Mouse (Mus musculus) lung, adult 2 months (tissue): ENCODE measurements around the gene Col9a1.

Experiments used
- CTCF ChIP-seq: fragments of 200-500 bp; IDR thresholded peaks from 2 replicates; pipeline ENCODE4 v1.5.1; 2011; ENCODE audit warnings: mild to moderate bottlenecking, low read length, control low read depth; ENCODE audit not compliant: insufficient read depth
- POLR2A ChIP-seq: fragments of 200-500 bp; IDR thresholded peaks from 2 replicates; pipeline ENCODE4 v1.6.1; 2011; ENCODE audit warnings: low read depth, mild to moderate bottlenecking, control low read depth, low read length, borderline replicate concordance; ENCODE audit errors: extremely low read depth

DNA sequence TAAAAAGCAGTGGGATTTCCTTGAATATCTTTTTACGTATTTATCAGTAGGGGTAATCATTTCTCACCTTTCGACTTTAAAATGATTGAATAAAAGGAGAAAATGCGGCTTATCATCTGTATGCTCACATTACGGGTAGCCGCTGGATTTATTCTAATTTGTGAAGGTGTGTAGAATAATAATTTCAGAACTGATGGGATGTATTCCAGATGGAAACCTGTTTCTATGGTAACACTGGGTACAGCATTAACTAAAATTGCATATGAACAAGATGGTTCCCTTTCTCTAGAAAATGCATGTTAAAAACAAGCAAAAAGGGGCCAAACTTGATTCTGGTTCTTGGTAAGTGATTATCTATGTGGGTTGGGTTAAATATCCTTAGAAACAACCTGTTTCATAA, 19.7 kb upstream of the Col9a1 start:
- TF ChIP-seq CTCF (no peak), POLR2A (no peak)
